Mouse (Mus musculus) heart, adult 2 months (tissue): ENCODE measurements at regions not wholly inside any gene's neighbourhood (a gene's known extent, or its start where the extent isn't known, plus 50 kb on each side); places are given as distances from the start of the nearest gene placed in this dataset.

Experiments
- DNase-seq, 2 experiments: peaks; one replicate each; pipeline ENCODE4 v3.0.0; 2021
- H3K27ac ChIP-seq: fragments of 200-600 bp; 2 replicates; pipeline ENCODE4 v1.8.1; 2022
- H3K27me3 ChIP-seq: fragments of 200-500 bp; 2 replicates; pipeline ENCODE4 v1.6.1; 2012; ENCODE audit warnings: mild to moderate bottlenecking, low read length, inconsistent platforms, mixed read lengths; ENCODE audit not compliant: control insufficient read depth, insufficient read depth
- H3K36me3 ChIP-seq: fragments of 200-500 bp; 2 replicates; pipeline ENCODE4 v1.6.1; 2012; ENCODE audit warnings: low read length, inconsistent platforms; ENCODE audit not compliant: control insufficient read depth, insufficient read depth
- H3K4me1 ChIP-seq: fragments of 200-500 bp; 2 replicates; pipeline ENCODE4 v1.6.1; 2011; ENCODE audit warnings: low read length; ENCODE audit not compliant: control insufficient read depth, insufficient read depth
- H3K4me3 ChIP-seq: fragments of 200-600 bp; 2 replicates; pipeline ENCODE4 v1.8.1; 2022
- H3K79me2 ChIP-seq: fragments of 200-500 bp; replicated peaks from 2 replicates; pipeline ENCODE4 v1.6.1; 2012; ENCODE audit warnings: mild to moderate bottlenecking, inconsistent platforms, low read length, moderate library complexity, mixed read lengths; ENCODE audit not compliant: control insufficient read depth, insufficient read depth
- H3K9ac ChIP-seq: fragments of 200-500 bp; 2 replicates; pipeline ENCODE4 v1.6.1; 2012; ENCODE audit warnings: low read depth, mild to moderate bottlenecking, control low read depth, inconsistent platforms, low read length, mixed read lengths
- CTCF ChIP-seq: fragments of 200-600 bp; IDR thresholded peaks from 2 replicates; pipeline ENCODE4 v1.8.1; 2022; ENCODE audit warnings: antibody characterized with exemption, mild to moderate bottlenecking, moderate library complexity
- EP300 ChIP-seq: fragments of 200-500 bp; IDR thresholded peaks from 2 replicates; pipeline ENCODE4 v1.6.1; 2011; ENCODE audit warnings: low read depth, low read length, control low read depth; ENCODE audit not compliant: insufficient read depth
- POLR2A ChIP-seq: fragments of 200-500 bp; IDR thresholded peaks from 2 replicates; pipeline ENCODE4 v1.6.1; 2011; ENCODE audit warnings: mild to moderate bottlenecking, low read depth, low read length, control low read depth; ENCODE audit not compliant: insufficient read depth
- WGBS: fragments of 180-500 bp; shearing (Covaris S2); methylation state at CpG from one replicate; pipeline ENCODE4 v1.1.7; 2018; 5-methylcytosine and 5-hydroxymethylcytosine counted together
- intact Hi-C: fragments of 180-260 bp; cut with DNase I; formaldehyde crosslinking; loops from one replicate; pipeline ENCODE4 v1.15.1; 2025

- 64% methylated on average over 6 of the region's 6 CpGs for WGBS
These were observed 179.0 kb upstream of the Klf3 start for GRCm38 (mm10) chr5:64624205-64624604.

GRCm38 (mm10) chr5:64625421-64625820 lies 177.8 kb upstream of the Klf3 start:
- Histone ChIP-seq H3K79me2 (no peaks in the 10 kb centered on the region), H3K4me1 (peaks cover 1% of the 10 kb centered on the region; the same call in 1 of the 2 replicates)
- 89% methylated on average over 4 of the region's 4 CpGs for WGBS

More at GRCm38 (mm10) chr5:64624205-64624604, 179.0 kb upstream of the Klf3 start:
- intact Hi-C loops, result no loop called here
- no peak overlapping the region for H3K27ac ChIP-seq
- H3K79me2 ChIP-seq, result no peaks in the 10 kb centered on the region
- H3K9ac ChIP-seq, result no peak overlapping the region
- no peaks in the 10 kb centered on the region for H3K27me3 ChIP-seq
- no peak for DNase-seq
- no peak for TF ChIP-seq POLR2A
- TF ChIP-seq CTCF, result no peak
- TF ChIP-seq EP300, result no peak
- H3K36me3 ChIP-seq, result no peaks in the 10 kb centered on the region
- peaks cover 1% of the 10 kb centered on the region; the same call in 1 of the 2 replicates for H3K4me1 ChIP-seq
- H3K4me3 ChIP-seq, result no peak overlapping the region

GRCm38 (mm10) chr5:64625841-64626298 lies 177.3 kb upstream of the Klf3 start:
- Histone ChIP-seq H3K79me2 (no peaks in the 10 kb centered on the region), H3K27me3 (no peaks in the 10 kb centered on the region), H3K4me1 (peaks cover 1% of the 10 kb centered on the region; the same call in 1 of the 2 replicates), H3K27ac (no peak overlapping the region), H3K36me3 (no peaks in the 10 kb centered on the region), H3K9ac (no peak overlapping the region), H3K4me3 (no peak overlapping the region)
- no peak for DNase-seq
- no peak for TF ChIP-seq CTCF
- no peak for TF ChIP-seq EP300
- TF ChIP-seq POLR2A, result no peak
- intact Hi-C loops, result loop anchor here (5.0 kb wide), 1 partner anchor 76 kb away; no protein-coding TSS in a partner anchor
- WGBS, result 55% methylated on average over 6 of the region's 6 CpGs

More at GRCm38 (mm10) chr5:64625421-64625820, 177.8 kb upstream of the Klf3 start:
- no peak overlapping the region for H3K4me3 ChIP-seq
- no peak for DNase-seq
- H3K36me3 ChIP-seq, result no peaks in the 10 kb centered on the region
- H3K27me3 ChIP-seq, result no peaks in the 10 kb centered on the region
- TF ChIP-seq EP300 (no peak), POLR2A (no peak), CTCF (no peak)
- H3K9ac ChIP-seq, result no peak overlapping the region
- intact Hi-C loops, result loop anchor here (5.0 kb wide), 1 partner anchor 77 kb away; no protein-coding TSS in a partner anchor
- H3K27ac ChIP-seq, result no peak overlapping the region

GRCm38 (mm10) chr5:64626351-64626750 lies 176.8 kb upstream of the Klf3 start:
- Histone ChIP-seq H3K4me1 (peaks cover 1% of the 10 kb centered on the region; the same call in 1 of the 2 replicates), H3K9ac (no peak overlapping the region), H3K27me3 (no peaks in the 10 kb centered on the region), H3K36me3 (no peaks in the 10 kb centered on the region), H3K79me2 (no peaks in the 10 kb centered on the region), H3K4me3 (no peak overlapping the region), H3K27ac (no peak overlapping the region)
- WGBS, result 14% methylated on average over 9 of the region's 9 CpGs
- peak; percentile 60 to 69 for DNase-seq
- intact Hi-C loops, result loop anchor here (5.0 kb wide), 1 partner anchor 76 kb away; no protein-coding TSS in a partner anchor
- TF ChIP-seq POLR2A (no peak), CTCF (no peak)

GRCm38 (mm10) chr5:64630582-64630981 lies 172.6 kb upstream of the Klf3 start:
- no peak for DNase-seq
- Histone ChIP-seq H3K27me3 (no peaks in the 10 kb centered on the region), H3K4me1 (peaks cover 1% of the 10 kb centered on the region; the same call in 1 of the 2 replicates), H3K36me3 (no peaks in the 10 kb centered on the region; the same call in 1 of the 2 replicates), H3K9ac (no peak overlapping the region), H3K27ac (no peak overlapping the region), H3K4me3 (no peak overlapping the region), H3K79me2 (no peaks in the 10 kb centered on the region)
- intact Hi-C loops, result loop anchor here (5.0 kb wide), 2 partner anchors 48 to 52 kb away; no protein-coding TSS in a partner anchor
- no peak for TF ChIP-seq CTCF
- TF ChIP-seq EP300, result no peak
- no peak for TF ChIP-seq POLR2A
- 89% methylated on average over 2 of the region's 2 CpGs for WGBS

GRCm38 (mm10) chr5:64632171-64632570 lies 171.0 kb upstream of the Klf3 start:
- Histone ChIP-seq H3K4me3 (no peak overlapping the region), H3K9ac (no peak overlapping the region), H3K4me1 (no peaks in the 10 kb centered on the region; the same call in 1 of the 2 replicates), H3K79me2 (no peaks in the 10 kb centered on the region), H3K36me3 (no peaks in the 10 kb centered on the region; the same call in 1 of the 2 replicates), H3K27me3 (no peaks in the 10 kb centered on the region), H3K27ac (no peak overlapping the region)
- intact Hi-C loops, result loop anchor here (5.0 kb wide), 2 partner anchors 50 kb away; no protein-coding TSS in a partner anchor
- no peak for DNase-seq
- TF ChIP-seq CTCF (no peak), POLR2A (no peak), EP300 (no peak)
- 74% methylated on average over 5 of the region's 5 CpGs for WGBS
